Mouse (Mus musculus): ENCODE results near the gene Slc27a1.

GRCm38 (mm10) chr8:71629096-71629697 lies 60.5 kb downstream of the Slc27a1 start:
- TF ChIP-seq GATA1 (IDR thresholded peaks at IDR 0.05; ENCODE audit: borderline replicate concordance, low read length), result no peak
- no peak for TF ChIP-seq FLI1 (IDR thresholded peaks at IDR 0.05; ENCODE audit: low read length)

All from megakaryocyte, embryonic 14.5 days (primary cell).